Mouse (Mus musculus) cortical plate, adult 2 months (tissue): ENCODE measurements around the gene Best2. TPM values are rescaled to one million over a fixed set of nuclear protein-coding genes. Genes with fewer than 3 reads are reported as not detected.

ENCODE experiments used
- H3K27ac ChIP-seq: fragments of 200-500 bp; 2 replicates; pipeline ENCODE4 v1.5.1; 2012; ENCODE audit warnings: low read length, control low read depth, inconsistent platforms; ENCODE audit not compliant: insufficient read depth
- H3K4me1 ChIP-seq: fragments of 200-500 bp; 2 replicates; pipeline ENCODE4 v1.6.1; 2011; ENCODE audit warnings: low read length; ENCODE audit not compliant: control insufficient read depth, insufficient read depth
- H3K4me3 ChIP-seq: fragments of 200-500 bp; 2 replicates; pipeline ENCODE4 v1.5.1; 2011; ENCODE audit warnings: mild to moderate bottlenecking, low read length, control low read depth; ENCODE audit not compliant: insufficient read depth
- CTCF ChIP-seq: fragments of 200-500 bp; IDR thresholded peaks from 2 replicates; pipeline ENCODE4 v1.5.1; 2011; ENCODE audit warnings: mild to moderate bottlenecking, control low read depth, low read length; ENCODE audit not compliant: insufficient read depth; ENCODE audit errors: extremely low read depth
- POLR2A ChIP-seq: fragments of 200-500 bp; IDR thresholded peaks from 2 replicates; pipeline ENCODE4 v1.6.1; 2011; ENCODE audit warnings: mild to moderate bottlenecking, low read length, control low read depth; ENCODE audit not compliant: insufficient read depth; ENCODE audit errors: extremely low read depth
- polyA plus RNA-seq: library from polyadenylated mRNA; depleted of rRNA; stranded (reverse); fragments of >200 nt; gene quantifications from 2 replicates; pipeline ENCODE4 v1.2.3, GENCODE M21; 2012; rRNA removed

Best2 gene
- polyA plus RNA-seq, 1 experiment: not detected

- Histone ChIP-seq H3K4me3 (no peak overlapping the region), H3K4me1 (no peaks in the 10 kb centered on the region), H3K27ac (no peak overlapping the region)
- no peak for TF ChIP-seq POLR2A
- no peak for TF ChIP-seq CTCF
Measured at GRCm38 (mm10) chr8:84959811-84960210, 54.5 kb downstream of the Best2 start.

Other genes starting within 250 kb of the Best2 start
- 82.8 and 89.1 TPM in 2 replicates for gene Nfix, start 214.2 kb downstream of the Best2 start, polyA plus RNA-seq
- gene Dand5, start 191.7 kb downstream of the Best2 start, polyA plus RNA-seq: 14.9 and 16.0 TPM in 2 replicates
- 26.0 and 31.2 TPM in 2 replicates for gene Gadd45gip1, start 183.0 kb downstream of the Best2 start, polyA plus RNA-seq
- gene Rad23a, start 173.9 kb downstream of the Best2 start, polyA plus RNA-seq: 84.7 and 85.9 TPM in 2 replicates
- 437 and 467 TPM in 2 replicates for gene Calr, start 167.6 kb downstream of the Best2 start, polyA plus RNA-seq
- gene Farsa, start 157.5 kb downstream of the Best2 start, polyA plus RNA-seq: 58.7 and 60.4 TPM in 2 replicates
- gene Syce2, start 142.4 kb downstream of the Best2 start, polyA plus RNA-seq: 3.7 and 4.2 TPM in 2 replicates
- gene Gcdh, start 120.6 kb downstream of the Best2 start, polyA plus RNA-seq: 81.5 and 91.9 TPM in 2 replicates
- 0.23 and 0.35 TPM in 2 replicates for gene Klf1, start 112.6 kb downstream of the Best2 start, polyA plus RNA-seq
- gene Dnase2a, start 106.0 kb downstream of the Best2 start, polyA plus RNA-seq: 6.1 and 6.7 TPM in 2 replicates
- 76.0 and 79.7 TPM in 2 replicates for gene Mast1, start 77.2 kb downstream of the Best2 start, polyA plus RNA-seq
- gene Rtbdn, start 67.5 kb downstream of the Best2 start, polyA plus RNA-seq: 6.0 and 6.1 TPM in 2 replicates
- gene Gm49661, start 45.1 kb downstream of the Best2 start, polyA plus RNA-seq: not detected in 2 replicates
- 287 TPM in 2 replicates for gene Prdx2, start 44.9 kb downstream of the Best2 start, polyA plus RNA-seq
- 37.3 and 37.7 TPM in 2 replicates for gene Rnaseh2a, start 44.8 kb downstream of the Best2 start, polyA plus RNA-seq
- 57.5 and 81.7 TPM in 2 replicates for gene Junb, start 35.8 kb downstream of the Best2 start, polyA plus RNA-seq
- gene Hook2, start 23.9 kb downstream of the Best2 start, polyA plus RNA-seq: 15.6 and 19.2 TPM in 2 replicates
- 267 and 268 TPM in 2 replicates for gene Asna1, start 10.8 kb upstream of the Best2 start, polyA plus RNA-seq
- 118 and 119 TPM in 2 replicates for gene Trir, start 12.3 kb upstream of the Best2 start, polyA plus RNA-seq
- gene Tnpo2, start 22.4 kb upstream of the Best2 start, polyA plus RNA-seq: 110 and 112 TPM in 2 replicates
- gene Fbxw9, start 45.5 kb upstream of the Best2 start, polyA plus RNA-seq: 45.1 and 45.8 TPM in 2 replicates
- not detected in 2 replicates for gene Gm5741, start 53.5 kb upstream of the Best2 start, polyA plus RNA-seq
- 70.6 and 74.6 TPM in 2 replicates for gene Dhps, start 57.2 kb upstream of the Best2 start, polyA plus RNA-seq
- 120 and 139 TPM in 2 replicates for gene Wdr83os, start 66.2 kb upstream of the Best2 start, polyA plus RNA-seq
- 54.7 and 56.4 TPM in 2 replicates for gene Wdr83, start 66.8 kb upstream of the Best2 start, polyA plus RNA-seq
- 49.2 and 50.1 TPM in 2 replicates for gene Man2b1, start 68.7 kb upstream of the Best2 start, polyA plus RNA-seq
- 3.7 and 4.2 TPM in 2 replicates for gene Zfp791, start 108.6 kb upstream of the Best2 start, polyA plus RNA-seq
- gene Cks1brt, start 137.4 kb upstream of the Best2 start, polyA plus RNA-seq: not detected in 2 replicates
- not detected in 2 replicates for gene Olfr371, start 211.5 kb upstream of the Best2 start, polyA plus RNA-seq